Mouse (Mus musculus) CH12.LX (cell line): Measurements from ENCODE around the gene Tmcc1. TPM values are rescaled to one million over a fixed set of nuclear protein-coding genes. Genes with fewer than 3 reads are reported as not detected.
A peak's percentile ranks its signal among the peaks of the same experiment; 100 is the strongest.

Experiments used
- DNase-seq: peaks from one replicate; pipeline ENCODE4 v3.0.0-alpha.2; 2013; ENCODE audit errors: extremely low read depth
- H3K27ac ChIP-seq: 2 replicates; pipeline ENCODE4 v1.5.1; 2012; ENCODE audit warnings: low read depth, mild to moderate bottlenecking, control low read depth, moderate library complexity; ENCODE audit not compliant: insufficient read depth
- H3K27me3 ChIP-seq: replicated peaks from 2 replicates; pipeline ENCODE3; 2012; ENCODE audit warnings: inconsistent platforms
- H3K36me3 ChIP-seq, 2 experiments: replicated peaks in 1 of 2; 2 replicates each; pipeline versions ENCODE3 to v1.6.1; 2012; ENCODE audit warnings: inconsistent platforms in 1 of 2, low read length in 1 of 2, mild to moderate bottlenecking in 1 of 2, mixed read lengths in 1 of 2, moderate library complexity in 1 of 2; ENCODE audit not compliant: control insufficient read depth in 1 of 2, insufficient read depth in 1 of 2
- H3K4me1 ChIP-seq, 2 experiments: 2 replicates each; pipeline ENCODE4 v1.6.1; 2012; ENCODE audit warnings: inconsistent platforms in 1 of 2, moderate library complexity in 1 of 2; ENCODE audit not compliant: insufficient read depth in 2 of 2, control insufficient read depth in 1 of 2
- H3K4me2 ChIP-seq: 2 replicates; pipeline ENCODE4 v1.6.1; 2012; ENCODE audit warnings: low read depth, mild to moderate bottlenecking, control low read depth; ENCODE audit not compliant: poor library complexity, insufficient read depth, severe bottlenecking
- H3K4me3 ChIP-seq, 3 experiments: fragments of 150-350 bp in 1 of 3; sonication (generic) in 1 of 3; replicated peaks in 1 of 3; 2 replicates each; pipeline versions ENCODE3 to v1.5.1; 2011 to 2012; ENCODE audit warnings: low read depth in 2 of 3, low read length in 2 of 3, mild to moderate bottlenecking in 2 of 3, moderate library complexity in 2 of 3, control low read depth in 1 of 3, improper control_type of control experiment in 1 of 3, inconsistent platforms in 1 of 3, mixed read lengths in 1 of 3; ENCODE audit not compliant: poor library complexity in 1 of 3
- H3K79me2 ChIP-seq: replicated peaks from 2 replicates; pipeline ENCODE4 v1.6.1; 2012; ENCODE audit warnings: mild to moderate bottlenecking, moderate library complexity; ENCODE audit not compliant: control insufficient read depth, poor library complexity, insufficient read depth, severe bottlenecking; ENCODE audit errors: extremely low read depth
- H3K9ac ChIP-seq: 2 replicates; pipeline ENCODE4 v1.6.1; 2012; ENCODE audit warnings: low read depth, mild to moderate bottlenecking, control low read depth, moderate library complexity; ENCODE audit not compliant: insufficient read depth
- H3K9me3 ChIP-seq: replicated peaks from 2 replicates; pipeline ENCODE3; 2012; ENCODE audit warnings: low read length, inconsistent platforms, mixed read lengths
- CTCF ChIP-seq, 2 experiments: IDR thresholded peaks in 1 of 2; conservative IDR thresholded peaks in 1 of 2; 2 replicates each; pipeline ENCODE4 v1.5.1; 2011 to 2012; ENCODE audit warnings: low read depth in 2 of 2, low read length in 2 of 2, improper control_type of control experiment in 1 of 2, inconsistent platforms in 1 of 2, mild to moderate bottlenecking in 1 of 2, moderate library complexity in 1 of 2
- E2F4 ChIP-seq: IDR thresholded peaks from 2 replicates; pipeline ENCODE4 v1.6.1; 2011; ENCODE audit warnings: low read depth, low read length, improper control_type of control experiment; ENCODE audit not compliant: insufficient replicate concordance
- HCFC1 ChIP-seq: IDR thresholded peaks from 2 replicates; pipeline ENCODE4 v1.6.1; 2012; ENCODE audit warnings: low read depth, mild to moderate bottlenecking, inconsistent platforms, low read length, improper control_type of control experiment
- IRF4 ChIP-seq: IDR thresholded peaks from 2 replicates; pipeline ENCODE4 v1.6.1; 2014; ENCODE audit warnings: low read depth, mild to moderate bottlenecking, inconsistent platforms, low read length, improper control_type of control experiment
- JUN ChIP-seq: IDR thresholded peaks from 2 replicates; pipeline ENCODE4 v1.6.1; 2011; ENCODE audit warnings: low read depth, mild to moderate bottlenecking, low read length, improper control_type of control experiment, moderate library complexity; ENCODE audit not compliant: insufficient read depth
- JUND ChIP-seq: conservative IDR thresholded peaks from 2 replicates; pipeline ENCODE4 v1.6.1; 2011; ENCODE audit warnings: low read depth, low read length, improper control_type of control experiment
- KAT2A ChIP-seq: IDR thresholded peaks from 2 replicates; pipeline ENCODE4 v1.6.1; 2012; ENCODE audit warnings: low read length, improper control_type of control experiment, inconsistent platforms; ENCODE audit not compliant: insufficient replicate concordance
- MAZ ChIP-seq: IDR thresholded peaks from 2 replicates; pipeline ENCODE4 v1.6.1; 2012; ENCODE audit warnings: low read depth, mild to moderate bottlenecking, inconsistent platforms, low read length, improper control_type of control experiment, moderate library complexity
- MEF2A ChIP-seq: IDR thresholded peaks from 2 replicates; pipeline ENCODE4 v1.6.1; 2014; ENCODE audit warnings: low read depth, mild to moderate bottlenecking, inconsistent platforms, low read length, improper control_type of control experiment, borderline replicate concordance
- MXI1 ChIP-seq: IDR thresholded peaks from 2 replicates; pipeline ENCODE4 v1.6.1; 2011; ENCODE audit warnings: mild to moderate bottlenecking, low read depth, low read length, improper control_type of control experiment
- MYC ChIP-seq: IDR thresholded peaks from 2 replicates; pipeline ENCODE4 v1.6.1; 2011; ENCODE audit warnings: low read depth, mild to moderate bottlenecking, improper control_type of control experiment, low read length
- NRF1 ChIP-seq: IDR thresholded peaks from 2 replicates; pipeline ENCODE4 v1.6.1; 2014; ENCODE audit warnings: low read depth, mild to moderate bottlenecking, inconsistent platforms, low read length, improper control_type of control experiment, moderate library complexity
- POLR2AphosphoS2 ChIP-seq: IDR thresholded peaks from 2 replicates; pipeline ENCODE4 v1.6.1; 2011; ENCODE audit warnings: low read depth, low read length, improper control_type of control experiment
- RAD21 ChIP-seq: IDR thresholded peaks from 2 replicates; pipeline ENCODE4 v1.6.1; 2011; ENCODE audit warnings: low read depth, mild to moderate bottlenecking, low read length, improper control_type of control experiment, moderate library complexity
- SIN3A ChIP-seq: IDR thresholded peaks from 2 replicates; pipeline ENCODE4 v1.6.1; 2012; ENCODE audit warnings: low read length, improper control_type of control experiment, inconsistent platforms
- SMC3 ChIP-seq: IDR thresholded peaks from 2 replicates; pipeline ENCODE4 v1.6.1; 2011; ENCODE audit warnings: low read depth, low read length, improper control_type of control experiment
- TBP ChIP-seq: conservative IDR thresholded peaks from 2 replicates; pipeline ENCODE4 v1.6.1; 2011; ENCODE audit warnings: low read depth, low read length, improper control_type of control experiment
- TCF12 ChIP-seq: IDR thresholded peaks from 2 replicates; pipeline ENCODE4 v1.6.1; 2014; ENCODE audit warnings: low read depth, mild to moderate bottlenecking, inconsistent platforms, low read length, improper control_type of control experiment
- USF2 ChIP-seq: conservative IDR thresholded peaks from 2 replicates; pipeline ENCODE4 v1.6.1; 2011; ENCODE audit warnings: low read depth, low read length, improper control_type of control experiment
- ZC3H11A ChIP-seq: IDR thresholded peaks from 2 replicates; pipeline ENCODE4 v1.6.1; 2012; ENCODE audit warnings: low read depth, mild to moderate bottlenecking, inconsistent platforms, low read length, improper control_type of control experiment
- ZKSCAN1 ChIP-seq: IDR thresholded peaks from 2 replicates; pipeline ENCODE4 v1.6.1; 2012; ENCODE audit warnings: low read depth, inconsistent platforms, low read length, improper control_type of control experiment, borderline replicate concordance
- ZNF384 ChIP-seq: IDR thresholded peaks from 2 replicates; pipeline ENCODE4 v1.6.1; 2012; ENCODE audit warnings: low read depth, low read length, improper control_type of control experiment, inconsistent platforms
- dilution Hi-C: fragments of 300-500 bp; cut with MboI; formaldehyde crosslinking; loops from 2 replicates; pipeline ENCODE4 v1.14.3; 2020; ENCODE audit warnings: low sequenced_read_pairs; ENCODE audit not compliant: extremely low pct_unique_long_range_greater_than_20kb, extremely low pct_ligation_motif_present
- in situ Hi-C: fragments of 300-500 bp; cut with MboI; formaldehyde crosslinking; loops from 3 replicates; pipeline ENCODE4 v1.14.3; 2019; ENCODE audit warnings: low sequenced_read_pairs, low pct_ligation_motif_present, low pct_unique_long_range_greater_than_20kb, mixed read lengths
- polyA plus RNA-seq: library from polyadenylated mRNA; unstranded; fragments of >175 nt; gene quantifications from 2 replicates; pipeline ENCODE4 v1.2.1, GENCODE M21; 2012; ENCODE audit warnings: low read depth; ENCODE audit not compliant: insufficient read length
- total RNA-seq, 2 experiments: library from RNA; depleted of rRNA; stranded (reverse); fragments of 300-350 nt in 1 of 2; fragments of >200 nt in 1 of 2; gene quantifications; 2 replicates each; pipeline ENCODE4 v1.2.3; 2012 to 2014

Tmcc1 gene
- total and polyA plus RNA-seq, 3 experiments: 3.6 to 60.8 (median 3.7) TPM

GRCm38 (mm10) chr6:116007561-116008173, 185.6 kb downstream of the Tmcc1 start (continued):
- TF ChIP-seq SIN3A (no peak), JUN (no peak), HCFC1 (no peak), E2F4 (no peak), RAD21 (peak; percentile 81), ZNF384 (no peak), ZC3H11A (peak; percentile 58), USF2 (no peak), TBP (no peak), POLR2AphosphoS2 (no peak)

DNA sequence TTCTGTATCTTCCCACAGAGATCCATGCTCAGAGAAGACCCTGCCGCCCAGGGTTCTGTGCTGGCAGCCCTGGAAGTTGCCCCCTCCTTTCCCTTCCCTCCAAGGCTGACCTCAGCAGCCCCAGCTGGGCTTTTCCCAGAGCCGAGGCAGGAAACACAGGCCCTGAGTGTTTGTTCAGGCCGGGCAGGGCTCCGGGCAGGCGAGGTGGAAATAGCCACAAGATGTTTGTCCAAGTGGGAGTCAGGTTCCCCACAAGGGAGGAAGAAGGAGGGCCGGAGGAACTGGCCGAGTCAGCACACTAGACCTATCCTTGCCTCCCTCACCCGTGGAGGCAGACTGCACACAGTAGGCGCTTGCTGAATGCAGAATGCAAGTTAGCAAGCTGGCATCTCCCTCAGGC, 186.6 kb downstream of the Tmcc1 start:
- dilution Hi-C loops: no loop called here
- H3K4me3 ChIP-seq: no peak overlapping the region
- H3K9me3 ChIP-seq: no peaks in the 10 kb centered on the region
- peaks cover 14 to 31% of the 10 kb centered on the region in 2 experiments for H3K4me1 ChIP-seq
- TF ChIP-seq ZC3H11A: no peak
- no peak for TF ChIP-seq POLR2AphosphoS2
- TF ChIP-seq SIN3A: no peak
- TF ChIP-seq MXI1: no peak
- TF ChIP-seq IRF4: no peak
- TF ChIP-seq CTCF (conservative IDR thresholded peaks at IDR 0.05 in 1 of 2, IDR thresholded peaks at IDR 0.05 in 1 of 2; ENCODE audit: low read depth in 2 of 2, low read length in 2 of 2): no peak
- TF ChIP-seq TCF12: no peak
- no peak for TF ChIP-seq MAZ
- no peak for TF ChIP-seq MYC
- TF ChIP-seq MEF2A: no peak
- no peak for TF ChIP-seq NRF1
- no peak for TF ChIP-seq JUND
- no peak for TF ChIP-seq ZKSCAN1
- TF ChIP-seq KAT2A: no peak
- TF ChIP-seq SMC3: no peak
- H3K9ac ChIP-seq: no peak overlapping the region
- no peaks in the 10 kb centered on the region for H3K79me2 ChIP-seq
- H3K36me3 ChIP-seq: no peaks in the 10 kb centered on the region
- H3K27ac ChIP-seq: no peak overlapping the region
- H3K27me3 ChIP-seq: no peaks in the 10 kb centered on the region
- no peak for DNase-seq
- H3K4me2 ChIP-seq: no peak overlapping the region
- in situ Hi-C loops: loop anchor here (5.0 to 25.0 kb wide), 3 partner anchors 159 to 606 kb away; no protein-coding TSS in a partner anchor
